Mouse (Mus musculus) B cell, adult 67 days (primary cell): ENCODE measurements around the gene Epha5. TPM values are rescaled to one million over a fixed set of nuclear protein-coding genes. Genes with fewer than 3 reads are reported as not detected.

Experiments
- total RNA-seq, 2 experiments: library from RNA; stranded (reverse); gene quantifications; 4 replicates each; pipeline ENCODE4 v1.2.4; 2023

Gene Epha5
- not detected for total RNA-seq

DNA sequence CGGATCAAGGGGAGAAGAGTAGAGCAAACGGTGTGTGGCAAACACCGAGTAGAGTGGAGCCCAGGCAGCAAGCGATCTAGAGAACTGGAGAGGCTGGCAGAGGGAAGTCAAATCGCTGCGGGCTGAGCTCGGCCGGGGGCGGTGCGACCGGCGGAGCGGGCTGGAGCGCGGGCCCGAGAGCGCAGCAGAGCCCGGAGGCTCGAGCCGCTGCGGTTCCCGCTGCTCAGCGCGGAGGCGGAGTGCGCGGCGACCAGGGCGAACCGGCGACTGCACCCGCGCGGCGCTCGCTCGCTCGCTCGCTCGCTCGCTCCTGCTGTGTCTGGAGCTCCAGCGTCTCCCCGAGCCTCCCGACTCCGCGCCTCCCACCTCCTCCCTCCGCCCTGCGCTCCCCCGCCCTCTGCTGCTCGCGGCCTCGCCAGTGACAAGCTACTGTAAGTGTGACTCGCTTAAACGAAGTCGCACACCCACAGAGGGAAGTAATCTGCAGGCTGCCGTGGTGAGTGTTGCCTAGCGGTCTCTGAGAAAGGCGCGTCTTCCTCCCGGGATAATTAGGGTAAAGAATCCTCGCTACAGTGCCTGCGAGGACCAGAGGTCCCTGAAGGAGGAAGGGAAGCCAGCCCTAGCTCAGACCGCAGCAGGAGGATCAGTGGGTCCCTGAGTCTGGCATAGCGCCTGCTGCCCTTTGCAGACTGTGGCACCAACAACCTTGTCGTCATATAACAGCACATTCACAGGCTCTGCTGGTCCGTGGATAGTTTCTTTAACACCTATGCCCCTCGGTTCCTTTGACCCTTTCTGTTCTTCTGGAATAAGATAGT lies at the start of gene Epha5:
Gene Epha5, minus strand, starts transcription at position 321 of the 818 bp plus-strand sequence.

